Mouse (Mus musculus) natural killer cell, adult 2 months (primary cell): ENCODE data around the gene BC003965.
A peak's percentile ranks its signal among the peaks of the same experiment; 100 is the strongest.
"Not testable (repeated sequence)": the region's sequence is repeated elsewhere in the genome, so short reads cannot be mapped to it uniquely, and the experiment has no call there.

Source experiments
- DNase-seq, 2 experiments: peaks; one replicate each; pipeline ENCODE4 v3.0.0; 2022; ENCODE audit warnings: low spot score in 2 of 2

Gene BC003965

GRCm38 (mm10) chr17:25219492-25220295 is 35.3 kb downstream of the BC003965 start:
- DNase-seq: no peak

DNA sequence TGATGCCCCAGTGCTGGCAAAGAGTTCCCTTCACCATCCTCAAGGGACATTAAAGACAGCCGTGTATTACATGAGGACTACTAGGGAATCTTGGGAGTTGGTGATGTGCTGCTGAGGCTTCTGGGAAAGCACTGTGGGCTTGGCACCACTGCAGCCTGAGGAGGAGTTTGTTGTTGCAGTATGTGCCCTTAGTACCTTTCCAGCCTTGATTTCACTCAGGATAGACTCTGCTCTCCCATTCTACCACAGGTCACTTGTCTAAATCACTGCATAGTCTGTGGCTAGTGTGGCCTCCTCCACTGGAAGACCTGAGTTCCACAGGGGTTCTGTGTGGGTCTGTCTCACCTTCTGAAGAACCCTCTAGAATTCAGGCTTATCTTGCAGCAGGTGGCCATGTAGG is 36.4 kb downstream of the BC003965 start:
- DNase-seq: no peak

GRCm38 (mm10) chr17:25221821-25222503 is 37.6 kb downstream of the BC003965 start:
- DNase-seq: peak; percentile 73 to 78

DNA sequence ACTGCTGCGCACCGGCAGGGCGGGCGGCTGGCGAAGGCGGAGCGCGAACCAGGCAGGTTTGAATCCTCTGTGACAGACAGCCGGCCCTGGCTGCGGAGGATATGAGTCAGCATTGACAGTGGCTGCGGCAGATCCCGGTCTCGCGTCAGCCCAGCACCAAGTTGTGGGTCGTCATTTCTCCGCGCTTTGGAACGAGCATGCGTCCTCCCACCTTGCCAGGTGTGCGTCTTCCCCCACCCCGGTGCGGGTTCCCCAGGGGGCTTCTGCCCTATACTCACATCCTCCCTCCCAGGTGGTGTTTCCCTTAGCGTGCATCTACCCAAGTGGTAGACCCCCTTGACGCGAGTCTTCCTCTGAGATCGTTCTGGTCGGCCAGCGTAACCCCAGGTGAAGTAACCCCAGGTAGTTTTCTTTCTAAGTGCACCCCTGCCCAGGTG is 38.2 kb downstream of the BC003965 start:
- DNase-seq: peak; percentile 26 to 30

- peak in 1 of 2 experiments; percentile 32 for DNase-seq
Measured at GRCm38 (mm10) chr17:25222951-25223601, 38.7 kb downstream of the BC003965 start.

GRCm38 (mm10) chr17:25224586-25225222 is 40.4 kb downstream of the BC003965 start:
- DNase-seq: peak; percentile 80 to 87

DNA sequence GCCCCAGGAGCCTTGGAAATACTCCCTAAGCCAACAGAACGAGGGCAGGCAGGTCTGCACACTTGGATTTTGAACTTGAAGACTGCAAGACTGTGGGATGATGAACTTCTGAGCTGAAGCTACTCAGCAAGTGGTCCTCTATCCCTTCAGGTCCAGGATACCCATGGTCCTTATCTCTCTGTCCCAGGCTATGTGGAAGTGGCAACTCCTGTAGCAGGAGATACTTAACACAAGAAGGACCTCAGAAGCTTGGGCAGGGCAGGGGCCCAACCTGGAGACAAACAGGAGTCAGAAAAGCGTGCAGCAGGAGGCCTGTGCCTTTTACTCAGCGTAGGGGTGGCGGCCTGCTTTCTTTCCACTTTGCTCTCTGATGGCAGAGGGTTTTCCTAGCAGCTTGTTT is 41.3 kb downstream of the BC003965 start:
- no peak for DNase-seq

- no peak for DNase-seq
Measured at GRCm38 (mm10) chr17:25227991-25228390, 43.6 kb downstream of the BC003965 start.

DNA sequence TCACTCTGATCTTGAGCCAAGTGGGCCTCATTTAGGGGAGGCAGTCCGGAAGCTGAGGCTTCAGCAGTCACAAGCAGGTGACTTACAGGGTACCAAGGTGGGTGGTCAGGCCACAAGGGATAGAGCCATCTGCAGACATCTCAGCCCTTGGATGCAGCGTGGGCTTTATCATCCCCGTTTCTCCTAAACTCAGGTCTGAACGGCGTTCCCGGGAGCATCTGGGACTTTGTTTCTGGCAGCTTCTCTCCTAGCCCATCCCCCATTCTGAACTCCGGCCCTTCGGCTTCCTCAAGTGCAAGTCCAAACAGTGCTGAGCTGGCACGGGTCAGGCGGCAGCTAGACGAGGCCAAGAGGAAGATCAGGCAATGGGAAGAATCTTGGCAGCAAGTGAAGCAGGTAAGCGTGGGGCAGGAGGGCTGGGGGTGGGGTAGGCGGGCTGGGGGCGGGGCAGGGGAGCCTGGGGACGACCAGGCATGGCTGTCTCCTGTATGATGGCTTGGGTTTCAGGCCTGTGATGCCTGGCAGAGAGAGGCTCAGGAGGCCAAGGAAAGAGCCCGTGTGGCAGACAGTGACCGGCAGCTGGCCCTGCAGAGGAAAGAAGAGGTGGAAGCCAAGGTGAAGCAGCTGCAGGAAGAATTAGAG is 45.8 kb downstream of the BC003965 start:
- not testable (repeated sequence) for DNase-seq

DNA sequence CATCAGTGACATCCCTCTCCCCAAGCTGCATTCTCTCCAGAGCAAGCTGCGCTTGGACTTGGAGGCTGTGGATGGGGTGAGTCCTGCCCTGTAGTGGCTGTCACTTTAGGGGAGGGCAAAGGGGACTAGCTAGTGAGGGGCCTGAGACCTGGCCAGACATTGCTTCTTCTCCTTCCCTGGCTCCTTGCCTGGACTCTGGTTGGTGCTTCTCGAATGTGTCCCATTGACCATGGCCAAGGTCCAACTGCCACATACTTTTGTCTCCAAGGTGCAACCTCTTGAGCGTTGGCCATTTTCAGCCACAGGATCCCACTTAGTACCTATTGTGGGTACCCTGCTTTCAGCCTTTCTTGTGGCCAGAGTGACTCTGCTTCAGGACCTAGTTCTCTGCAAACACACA is 46.3 kb downstream of the BC003965 start:
- no peak for DNase-seq

GRCm38 (mm10) chr17:25231621-25232020 is 47.3 kb downstream of the BC003965 start:
- not testable (repeated sequence) for DNase-seq

- DNase-seq: no peak
Measured at GRCm38 (mm10) chr17:25235635-25236034, 51.3 kb downstream of the BC003965 start.
